Comparison of ENCODE assay signal across 12 mouse cellular contexts in the genomic region with DNA sequence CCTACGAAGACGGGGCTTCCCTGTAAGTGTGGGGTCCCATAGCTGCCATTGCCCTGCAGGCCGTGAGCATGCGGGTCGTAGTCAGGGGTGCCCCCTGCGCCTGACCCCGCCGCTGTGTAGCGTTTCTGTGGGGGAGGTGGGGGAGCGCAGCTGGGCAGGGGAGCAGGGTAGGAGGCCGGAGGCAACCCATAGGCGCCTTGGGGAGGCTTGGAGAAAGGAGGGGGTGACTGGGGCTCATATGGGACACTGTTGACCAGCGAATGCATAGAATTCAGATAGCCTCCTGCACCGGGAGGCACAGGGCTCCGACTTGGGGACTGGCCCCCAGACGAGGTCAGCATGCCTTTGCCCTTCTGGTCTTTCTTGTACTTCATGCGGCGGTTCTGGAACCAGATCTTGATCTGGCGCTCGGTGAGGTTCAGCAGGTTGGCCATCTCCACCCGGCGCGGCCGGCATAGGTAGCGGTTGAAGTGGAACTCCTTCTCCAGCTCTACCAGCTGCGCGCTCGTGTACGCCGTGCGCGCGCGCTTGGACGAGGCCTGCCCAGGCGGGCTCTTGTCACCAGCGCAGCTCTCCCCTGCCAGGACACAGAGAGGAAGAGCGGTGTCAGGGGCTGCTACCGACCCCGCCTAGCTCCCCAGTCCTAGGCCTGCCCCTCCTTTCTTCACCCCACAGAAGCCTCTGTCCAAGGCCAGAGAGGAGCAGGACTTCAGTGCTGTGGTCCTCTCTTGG. TPM values are rescaled to one million over a fixed set of nuclear protein-coding genes. Genes with fewer than 3 reads are reported as not detected.
DNase-seq lines count a peak whose midpoint lies in the region; ATAC-seq and TF ChIP-seq lines count a peak whose summit lies in the region.
"Had no signal": no experiment of that assay in that cellular context is flagged by ENCODE, and none has a peak within 500 bp of the region (broad histone marks: within the 10 kb centered on the region; RNA-seq: fewer than 3 reads in every experiment).

No protein-coding gene starts in this region.

- H3K9me3 ChIP-seq in lung, embryonic 14.5 days (ENCODE audit: low read depth, low read length): no peaks in the 10 kb centered on the region
- H3K9me3 ChIP-seq in hindbrain, embryonic 11.5 days (ENCODE audit: control insufficient read depth, low read length): no peaks in the 10 kb centered on the region
- no peaks in the 10 kb centered on the region for H3K9me3 ChIP-seq in limb, embryonic 12.5 days
- H3K9me3 ChIP-seq in stomach, embryonic 16.5 days (replicated peaks; ENCODE audit: control insufficient read depth, low read length): no peaks in the 10 kb centered on the region
- H3K9me3 ChIP-seq in forebrain, embryonic 16.5 days (ENCODE audit: control insufficient read depth, low read length): no peaks in the 10 kb centered on the region
- H3K9me3 ChIP-seq: midbrain, embryonic 12.5 days had no signal

- peak; percentile 79 for DNase-seq in lung, embryonic 14.5 days
- DNase-seq in lung, postnatal 25 days (ENCODE audit: low spot score): no peak
- peak; percentile 78 for DNase-seq in hindbrain, embryonic 11.5 days (ENCODE audit: low spot score)
- DNase-seq in retina, postnatal 1 day: no peak
- DNase-seq: cerebellum, postnatal 25 days; gastrocnemius, postnatal 36 days had no signal

- H3K36me3 ChIP-seq in lung, embryonic 14.5 days (ENCODE audit: insufficient read depth): peaks cover 10% of the 10 kb centered on the region
- no peaks in the 10 kb centered on the region for H3K36me3 ChIP-seq in hindbrain, embryonic 11.5 days (ENCODE audit: control insufficient read depth, insufficient read depth, low read length)
- peaks cover 14% of the 10 kb centered on the region; the same call in 1 of the 2 replicates for H3K36me3 ChIP-seq in limb, embryonic 12.5 days
- H3K36me3 ChIP-seq in stomach, embryonic 16.5 days (ENCODE audit: control insufficient read depth, insufficient read depth, low read length): no peaks in the 10 kb centered on the region
- no peaks in the 10 kb centered on the region for H3K36me3 ChIP-seq in forebrain, embryonic 16.5 days (ENCODE audit: control insufficient read depth, insufficient read depth)
- H3K36me3 ChIP-seq: midbrain, embryonic 12.5 days had no signal

- peak overlapping the region; percentile 98 for H3K27ac ChIP-seq in lung, embryonic 14.5 days (ENCODE audit: low read depth)
- H3K27ac ChIP-seq in hindbrain, embryonic 11.5 days (ENCODE audit: low read depth, low read length): peak overlapping the region; percentile 100
- H3K27ac ChIP-seq in limb, embryonic 12.5 days: peak overlapping the region; percentile 60; the same call in 1 of the 2 replicates
- peak overlapping the region; percentile 99 for H3K27ac ChIP-seq in stomach, embryonic 16.5 days (ENCODE audit: low read length)
- H3K27ac ChIP-seq in forebrain, embryonic 16.5 days (ENCODE audit: low read length): no peak overlapping the region
- H3K27ac ChIP-seq: midbrain, embryonic 12.5 days had no signal

- ATAC-seq in lung, embryonic 14.5 days (ENCODE audit: insufficient read depth): peak; percentile 33
- ATAC-seq in hindbrain, embryonic 11.5 days (ENCODE audit: low FRiP score): peak; percentile 30
- ATAC-seq in limb, embryonic 12.5 days (ENCODE audit: insufficient number of reproducible peaks, insufficient read depth, low FRiP score, low TSS enrichment, low read depth): no peak
- ATAC-seq in stomach, embryonic 16.5 days (ENCODE audit: insufficient read depth, low FRiP score): no peak
- no peak for ATAC-seq in megakaryocyte-erythroid progenitor cell, adult 5-6 weeks (replicated peaks; ENCODE audit: low FRiP score, low TSS enrichment, poor library complexity, severe bottlenecking)
- ATAC-seq in forebrain, embryonic 16.5 days: no peak
- ATAC-seq: Patski had no signal

- WGBS in lung, embryonic 14.5 days: 4% methylated on average over 40 of the region's 40 CpGs
- WGBS in hindbrain, embryonic 11.5 days: 2% methylated on average over 39 of the region's 40 CpGs
- WGBS in limb, embryonic 12.5 days: 25% methylated on average over 40 of the region's 40 CpGs
- 13% methylated on average over 40 of the region's 40 CpGs for WGBS in stomach, embryonic 16.5 days
- WGBS in forebrain, embryonic 16.5 days: 1% methylated on average over 40 of the region's 40 CpGs

- H3K9ac ChIP-seq in lung, embryonic 14.5 days: peak overlapping the region; percentile 91
- peak overlapping the region; percentile 68 for H3K9ac ChIP-seq in hindbrain, embryonic 11.5 days (ENCODE audit: low read depth, low read length)
- H3K9ac ChIP-seq in limb, embryonic 12.5 days (replicated peaks): no peak overlapping the region
- H3K9ac ChIP-seq in stomach, embryonic 16.5 days (ENCODE audit: low read length): peak overlapping the region; percentile 81
- H3K9ac ChIP-seq in forebrain, embryonic 16.5 days (replicated peaks; ENCODE audit: low read depth, low read length): no peak overlapping the region
- H3K9ac ChIP-seq: midbrain, embryonic 12.5 days had no signal

- peak overlapping the region; percentile 79 for H3K4me2 ChIP-seq in lung, embryonic 14.5 days
- H3K4me2 ChIP-seq in hindbrain, embryonic 11.5 days (replicated peaks; ENCODE audit: low read depth, low read length): peak overlapping the region; percentile 88
- H3K4me2 ChIP-seq in limb, embryonic 12.5 days: 0 out of 2 replicates have a peak overlapping the region, but pooled peaks have one; percentile 28
- peak overlapping the region; percentile 65 for H3K4me2 ChIP-seq in stomach, embryonic 16.5 days (ENCODE audit: low read depth, low read length)
- H3K4me2 ChIP-seq in forebrain, embryonic 16.5 days (ENCODE audit: low read length): no peak overlapping the region
- H3K4me2 ChIP-seq: midbrain, embryonic 12.5 days had no signal

- H3K4me1 ChIP-seq in lung, embryonic 14.5 days (ENCODE audit: insufficient read depth): peaks cover 17% of the 10 kb centered on the region
- peaks cover 8% of the 10 kb centered on the region; the same call in 1 of the 2 replicates for H3K4me1 ChIP-seq in hindbrain, embryonic 11.5 days (replicated peaks; ENCODE audit: control insufficient read depth, insufficient read depth, low read length)
- peaks cover 71% of the 10 kb centered on the region for H3K4me1 ChIP-seq in limb, embryonic 12.5 days (replicated peaks)
- peaks cover 28% of the 10 kb centered on the region for H3K4me1 ChIP-seq in stomach, embryonic 16.5 days (ENCODE audit: control insufficient read depth, insufficient read depth, low read length)
- H3K4me1 ChIP-seq in forebrain, embryonic 16.5 days (replicated peaks; ENCODE audit: control insufficient read depth, insufficient read depth, low read length): 0 out of 2 replicates have a peak, but pooled peaks cover 3% of the 10 kb centered on the region

- H3K4me3 ChIP-seq in lung, embryonic 14.5 days (ENCODE audit: low read depth, low read length): peak overlapping the region; percentile 33
- peak overlapping the region; percentile 76 for H3K4me3 ChIP-seq in hindbrain, embryonic 11.5 days (ENCODE audit: low read depth, low read length)
- no peak overlapping the region for H3K4me3 ChIP-seq in limb, embryonic 12.5 days (replicated peaks)
- H3K4me3 ChIP-seq in stomach, embryonic 16.5 days (replicated peaks; ENCODE audit: low read length): peak overlapping the region; percentile 29
- no peak overlapping the region for H3K4me3 ChIP-seq in forebrain, embryonic 16.5 days (replicated peaks; ENCODE audit: low read length)
- H3K4me3 ChIP-seq: midbrain, embryonic 12.5 days had no signal

- no peak for TF ChIP-seq CTCF in lung, embryonic 14.5 days (IDR thresholded peaks at IDR 0.05; ENCODE audit: low read depth)

- H3K27me3 ChIP-seq in lung, embryonic 14.5 days (ENCODE audit: insufficient read depth, low read length): peaks cover 49% of the 10 kb centered on the region
- H3K27me3 ChIP-seq in hindbrain, embryonic 11.5 days (ENCODE audit: control insufficient read depth, insufficient read depth, low read length): peaks cover 47% of the 10 kb centered on the region
- peaks cover 69% of the 10 kb centered on the region for H3K27me3 ChIP-seq in limb, embryonic 12.5 days
- H3K27me3 ChIP-seq in stomach, embryonic 16.5 days (ENCODE audit: control insufficient read depth, insufficient read depth, low read length): no peaks in the 10 kb centered on the region
- H3K27me3 ChIP-seq in forebrain, embryonic 16.5 days (replicated peaks; ENCODE audit: control insufficient read depth, insufficient read depth, low read length): peaks cover 88% of the 10 kb centered on the region
- H3K27me3 ChIP-seq: Patski had no signal

RNA-seq across cellular contexts. Expression of a gene that starts 5.7 kb away (rescaled TPM):
- polyA plus RNA-seq in lung, embryonic 14.5 days (2014; fragmentation: Nextera tagmentation; extraction: Ambion mirVana): 14.4 and 15.2 TPM in 2 replicates
- polyA plus RNA-seq in hindbrain, embryonic 11.5 days (2014; fragmentation: Nextera tagmentation; extraction: Ambion mirVana): 63.7 and 68.1 TPM in 2 replicates
- polyA plus RNA-seq in limb, embryonic 12.5 days (2016; fragmentation: Nextera tagmentation; extraction: Ambion mirVana): 1.8 and 2.0 TPM in 2 replicates
- polyA plus RNA-seq in stomach, embryonic 16.5 days (2015; fragmentation: Nextera tagmentation; extraction: Ambion mirVana): 7.4 and 8.5 TPM in 2 replicates
- 1.4 TPM in 1 of 2 replicates, not detected in the other for total RNA-seq in megakaryocyte-erythroid progenitor cell, adult 5-6 weeks (2014; fragmentation: Nextera tagmentation)
- total RNA-seq in megakaryocyte-erythroid progenitor cell, adult 5-6 weeks (2017): not detected in 2 replicates
- polyA plus RNA-seq in forebrain, embryonic 16.5 days (2015; fragmentation: Nextera tagmentation; extraction: Ambion mirVana): not detected in 2 replicates

RNA-seq across cellular contexts. Expression of a gene that starts 7.0 kb away (rescaled TPM):
- 2.3 and 2.6 TPM in 2 replicates for polyA plus RNA-seq in lung, embryonic 14.5 days (2014; fragmentation: Nextera tagmentation; extraction: Ambion mirVana)
- 4.9 and 5.4 TPM in 2 replicates for polyA plus RNA-seq in hindbrain, embryonic 11.5 days (2014; fragmentation: Nextera tagmentation; extraction: Ambion mirVana)
- 0.91 and 0.98 TPM in 2 replicates for polyA plus RNA-seq in limb, embryonic 12.5 days (2016; fragmentation: Nextera tagmentation; extraction: Ambion mirVana)
- 2.1 and 2.6 TPM in 2 replicates for polyA plus RNA-seq in stomach, embryonic 16.5 days (2015; fragmentation: Nextera tagmentation; extraction: Ambion mirVana)
- total RNA-seq in megakaryocyte-erythroid progenitor cell, adult 5-6 weeks (2014; fragmentation: Nextera tagmentation): not detected in 2 replicates
- total RNA-seq in megakaryocyte-erythroid progenitor cell, adult 5-6 weeks (2017): not detected in 2 replicates
- not detected in 2 replicates for polyA plus RNA-seq in forebrain, embryonic 16.5 days (2015; fragmentation: Nextera tagmentation; extraction: Ambion mirVana)
- total RNA-seq: gastrocnemius, postnatal 36 days had no signal
- polyA plus RNA-seq: midbrain, embryonic 12.5 days had no signal

RNA-seq across cellular contexts. Expression of a gene that starts 12.2 kb away (rescaled TPM):
- polyA plus RNA-seq in lung, embryonic 14.5 days (2014; fragmentation: Nextera tagmentation; extraction: Ambion mirVana): 1.8 and 1.9 TPM in 2 replicates
- polyA plus RNA-seq in hindbrain, embryonic 11.5 days (2014; fragmentation: Nextera tagmentation; extraction: Ambion mirVana): 4.0 and 4.1 TPM in 2 replicates
- 0.58 and 0.70 TPM in 2 replicates for polyA plus RNA-seq in limb, embryonic 12.5 days (2016; fragmentation: Nextera tagmentation; extraction: Ambion mirVana)
- 1.4 and 1.5 TPM in 2 replicates for polyA plus RNA-seq in stomach, embryonic 16.5 days (2015; fragmentation: Nextera tagmentation; extraction: Ambion mirVana)
- total RNA-seq in megakaryocyte-erythroid progenitor cell, adult 5-6 weeks (2014; fragmentation: Nextera tagmentation): not detected in 2 replicates
- 0.34 TPM in 1 of 2 replicates, not detected in the other for total RNA-seq in megakaryocyte-erythroid progenitor cell, adult 5-6 weeks (2017)
- not detected in 2 replicates for polyA plus RNA-seq in forebrain, embryonic 16.5 days (2015; fragmentation: Nextera tagmentation; extraction: Ambion mirVana)

RNA-seq across cellular contexts. Expression of a gene that starts 21.2 kb away (rescaled TPM):
- polyA plus RNA-seq in lung, embryonic 14.5 days (2014; fragmentation: Nextera tagmentation; extraction: Ambion mirVana): 7.0 and 7.7 TPM in 2 replicates
- polyA plus RNA-seq in hindbrain, embryonic 11.5 days (2014; fragmentation: Nextera tagmentation; extraction: Ambion mirVana): 11.9 and 12.8 TPM in 2 replicates
- polyA plus RNA-seq in limb, embryonic 12.5 days (2016; fragmentation: Nextera tagmentation; extraction: Ambion mirVana): 0.35 and 0.90 TPM in 2 replicates
- polyA plus RNA-seq in stomach, embryonic 16.5 days (2015; fragmentation: Nextera tagmentation; extraction: Ambion mirVana): 2.5 and 2.8 TPM in 2 replicates
- 1.9 and 2.2 TPM in 2 replicates for total RNA-seq in megakaryocyte-erythroid progenitor cell, adult 5-6 weeks (2014; fragmentation: Nextera tagmentation)
- total RNA-seq in megakaryocyte-erythroid progenitor cell, adult 5-6 weeks (2017): 0.46 and 0.66 TPM in 2 replicates
- not detected in 2 replicates for polyA plus RNA-seq in forebrain, embryonic 16.5 days (2015; fragmentation: Nextera tagmentation; extraction: Ambion mirVana)
- polyA plus RNA-seq: midbrain, embryonic 12.5 days had no signal

RNA-seq across cellular contexts. Expression of a gene that starts 34.1 kb away (rescaled TPM):
- 58.3 and 58.5 TPM in 2 replicates for polyA plus RNA-seq in lung, embryonic 14.5 days (2014; fragmentation: Nextera tagmentation; extraction: Ambion mirVana)
- polyA plus RNA-seq in hindbrain, embryonic 11.5 days (2014; fragmentation: Nextera tagmentation; extraction: Ambion mirVana): 23.8 and 39.3 TPM in 2 replicates
- polyA plus RNA-seq in limb, embryonic 12.5 days (2016; fragmentation: Nextera tagmentation; extraction: Ambion mirVana): 8.2 and 9.2 TPM in 2 replicates
- polyA plus RNA-seq in stomach, embryonic 16.5 days (2015; fragmentation: Nextera tagmentation; extraction: Ambion mirVana): 8.8 and 11.0 TPM in 2 replicates
- total RNA-seq in megakaryocyte-erythroid progenitor cell, adult 5-6 weeks (2014; fragmentation: Nextera tagmentation): 1.1 and 2.6 TPM in 2 replicates
- total RNA-seq in megakaryocyte-erythroid progenitor cell, adult 5-6 weeks (2017): 0.56 and 0.76 TPM in 2 replicates
- not detected in 2 replicates for polyA plus RNA-seq in forebrain, embryonic 16.5 days (2015; fragmentation: Nextera tagmentation; extraction: Ambion mirVana)
- polyA plus RNA-seq: midbrain, embryonic 12.5 days had no signal

Comparison
In these comparisons a context has a peak if more than half of its experiments do, and no peak if none do; other contexts are left out.
1. DNase-seq: peak in lung, embryonic 14.5 days (single experiment) and hindbrain, embryonic 11.5 days (single experiment); none in lung, postnatal 25 days (single experiment) and retina, postnatal 1 day (single experiment).
2. ATAC-seq: peak in lung, embryonic 14.5 days (single experiment) and hindbrain, embryonic 11.5 days (single experiment); none in limb, embryonic 12.5 days (single experiment), stomach, embryonic 16.5 days (single experiment), megakaryocyte-erythroid progenitor cell, adult 5-6 weeks (single experiment) and forebrain, embryonic 16.5 days (single experiment).
3. H3K4me3 ChIP-seq: peak in lung, embryonic 14.5 days (single experiment), hindbrain, embryonic 11.5 days (single experiment) and stomach, embryonic 16.5 days (single experiment); none in limb, embryonic 12.5 days (single experiment) and forebrain, embryonic 16.5 days (single experiment).
4. H3K9ac ChIP-seq: peak in lung, embryonic 14.5 days (single experiment), hindbrain, embryonic 11.5 days (single experiment) and stomach, embryonic 16.5 days (single experiment); none in limb, embryonic 12.5 days (single experiment) and forebrain, embryonic 16.5 days (single experiment).